Mouse (Mus musculus) heart, postnatal 10 days (tissue): Measurements from ENCODE around the gene Gm7978. TPM values are rescaled to one million over a fixed set of nuclear protein-coding genes. Genes with fewer than 3 reads are reported as not detected.
"Not testable (repeated sequence)": the region's sequence is repeated elsewhere in the genome, so short reads cannot be mapped to it uniquely, and the experiment has no call there.

ENCODE experiments used
- DNase-seq, 2 experiments: peaks; one replicate each; pipeline ENCODE4 v3.0.0; 2021
- intact Hi-C: fragments of 180-260 bp; cut with DNase I; formaldehyde crosslinking; loops from one replicate; pipeline ENCODE4 v1.15.1; 2025
- total RNA-seq, 2 experiments: library from RNA; stranded (reverse); gene quantifications; 2 replicates each; pipeline ENCODE4 v1.2.3; 2021

The Gm7978 gene
- total RNA-seq, result not detected

GRCm38 (mm10) chr5:95736073-95736472 is at the start of gene Gm7978:
Gene Gm7978 (minus strand): TSS chr5:95736173.
- not testable (repeated sequence) for DNase-seq

GRCm38 (mm10) chr5:95775690-95776089 is 39.7 kb upstream of the Gm7978 start, which contains the start of gene E330014E10Rik:
Gene E330014E10Rik (plus strand): TSS chr5:95775990.
- intact Hi-C loops, DNase-seq: not testable (repeated sequence)

More at GRCm38 (mm10) chr5:95736073-95736472, at the start of gene Gm7978:
- intact Hi-C loops, result not testable (repeated sequence)

DNA sequence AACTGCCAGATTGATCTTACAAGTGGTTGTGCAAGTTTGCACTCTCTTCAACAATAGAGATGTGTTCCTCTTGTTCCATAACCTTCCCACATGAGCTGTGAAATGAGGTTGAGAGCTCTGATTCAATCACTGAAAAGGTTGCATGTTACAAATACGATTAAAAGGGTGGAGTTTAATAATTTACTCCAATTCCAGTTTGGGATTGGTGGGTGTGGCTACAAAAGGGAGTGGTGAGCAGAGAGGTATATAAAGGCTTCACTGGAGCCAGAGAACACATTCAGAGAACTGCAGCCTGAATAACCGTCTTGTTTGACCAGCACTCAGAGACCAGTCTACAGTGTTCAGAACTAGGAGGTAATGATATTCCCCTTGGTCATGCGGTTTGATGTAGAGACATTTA is 5.7 kb upstream of the Gm7978 start, which contains the start of gene Gm7982:
TSS of gene Gm7982 (plus strand) at position 301 of the 400 bp plus-strand sequence.
- intact Hi-C loops, DNase-seq: not testable (repeated sequence)

Other genes starting within 250 kb of the Gm7978 start
- gene Gm3286, start 225.4 kb downstream of the Gm7978 start, total RNA-seq, result not detected
- not detected for gene Gm7971, start 141.3 kb downstream of the Gm7978 start, total RNA-seq
- not detected for gene Gm7982, start 5.8 kb upstream of the Gm7978 start, total RNA-seq
- gene E330014E10Rik, start 39.8 kb upstream of the Gm7978 start, total RNA-seq, result not detected
- 1 to 10 TPM in 1 of 2 experiments, not detected in 1; 6.0 TPM for gene Cxcl13, start 220.8 kb upstream of the Gm7978 start, total RNA-seq